Mouse (Mus musculus) ZHBTc4 (cell line): Measurements from ENCODE around the gene Chchd10.
"Not testable (repeated sequence)": the region's sequence is repeated elsewhere in the genome, so short reads cannot be mapped to it uniquely, and the experiment has no call there.

Experiments
- DNase-seq: peaks from one replicate; pipeline ENCODE4 v3.0.0-alpha.2; 2011; ENCODE audit warnings: low read depth, low spot score

The Chchd10 gene

GRCm38 (mm10) chr10:75932891-75933290 is at the start of gene Chchd10:
Gene Chchd10 (plus strand): TSS chr10:75933130.
- DNase-seq, result peak; percentile 45

GRCm38 (mm10) chr10:75883232-75883552 is 49.7 kb upstream of the Chchd10 start:
- peak; percentile 95 for DNase-seq

- DNase-seq, result no peak
Measured at GRCm38 (mm10) chr10:75884742-75885141, 48.2 kb upstream of the Chchd10 start.

- not testable (repeated sequence) for DNase-seq
Measured at GRCm38 (mm10) chr10:75887504-75887903, 45.4 kb upstream of the Chchd10 start.

GRCm38 (mm10) chr10:75889406-75890153 is 43.4 kb upstream of the Chchd10 start:
- no peak for DNase-seq

GRCm38 (mm10) chr10:75893089-75893750 is 39.7 kb upstream of the Chchd10 start, which contains the start of gene Derl3:
Gene Derl3 (plus strand): TSS chr10:75893413.
- DNase-seq, result peak; percentile 100

GRCm38 (mm10) chr10:75894601-75895000 is 38.3 kb upstream of the Chchd10 start:
- no peak for DNase-seq

GRCm38 (mm10) chr10:75895730-75896129 is 37.2 kb upstream of the Chchd10 start:
- DNase-seq, result no peak

GRCm38 (mm10) chr10:75896208-75896607 is 36.7 kb upstream of the Chchd10 start:
- DNase-seq, result no peak

- DNase-seq, result peak; percentile 84
Measured at GRCm38 (mm10) chr10:75897373-75897772, 35.6 kb upstream of the Chchd10 start.

- DNase-seq, result no peak
Measured at GRCm38 (mm10) chr10:75898039-75898564, 34.8 kb upstream of the Chchd10 start.

GRCm38 (mm10) chr10:75898846-75899245 is 34.1 kb upstream of the Chchd10 start:
- DNase-seq, result no peak

- DNase-seq, result no peak
Measured at GRCm38 (mm10) chr10:75904391-75904790, 28.5 kb upstream of the Chchd10 start.

GRCm38 (mm10) chr10:75906882-75907281 is 26.0 kb upstream of the Chchd10 start:
- DNase-seq, result no peak

- no peak for DNase-seq
Measured at GRCm38 (mm10) chr10:75910698-75911097, 22.2 kb upstream of the Chchd10 start.

GRCm38 (mm10) chr10:75913013-75913589 is 19.8 kb upstream of the Chchd10 start:
- no peak for DNase-seq

GRCm38 (mm10) chr10:75915557-75915956 is 17.4 kb upstream of the Chchd10 start:
- no peak for DNase-seq

- DNase-seq, result no peak
Measured at GRCm38 (mm10) chr10:75916840-75917239, 16.1 kb upstream of the Chchd10 start.

- no peak for DNase-seq
Measured at GRCm38 (mm10) chr10:75919026-75919425, 13.9 kb upstream of the Chchd10 start.

- DNase-seq, result peak; percentile 97
Measured at GRCm38 (mm10) chr10:75921026-75921725, 11.8 kb upstream of the Chchd10 start, which contains the start of gene Smarcb1. Gene Smarcb1 (minus strand): TSS chr10:75921617.

- no peak for DNase-seq
Measured at GRCm38 (mm10) chr10:75921726-75922560, 11.0 kb upstream of the Chchd10 start.
